Mouse (Mus musculus): ENCODE measurements at regions not wholly inside any gene's neighbourhood (a gene's known extent, or its start where the extent isn't known, plus 50 kb on each side); places are given as distances from the start of the nearest gene placed in this dataset.

DNA sequence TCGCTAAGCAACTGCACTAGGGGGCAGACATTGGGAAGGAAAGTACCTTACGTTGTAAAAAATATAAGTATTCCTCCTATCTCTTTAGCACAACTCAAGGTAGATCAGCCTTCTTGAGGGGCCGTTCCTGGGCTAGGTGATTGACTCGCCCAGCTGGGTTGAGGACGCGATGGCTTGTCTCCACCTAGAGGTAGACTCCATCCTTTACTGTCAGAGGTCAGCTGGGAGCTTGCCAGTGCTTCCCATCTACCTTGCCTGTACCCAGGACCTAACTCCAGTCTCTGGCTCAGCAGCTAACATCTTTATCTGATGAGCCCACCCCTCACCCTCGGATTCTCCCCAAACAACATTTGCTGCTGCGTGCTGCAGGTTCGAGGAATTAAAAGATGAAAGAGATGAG lies 59.4 kb upstream of the Foxn2 start:
- Histone ChIP-seq H3K27ac (no peak overlapping the region), H3K79me2 (replicated peaks; ENCODE audit: control insufficient read depth, insufficient read depth, low read length) (no peaks in the 10 kb centered on the region), H3K36me3 (ENCODE audit: control insufficient read depth, insufficient read depth, low read length) (no peaks in the 10 kb centered on the region), H3K4me3 (no peak overlapping the region), H3K27me3 (ENCODE audit: control insufficient read depth, insufficient read depth, low read length) (no peaks in the 10 kb centered on the region), H3K4me1 (ENCODE audit: control insufficient read depth, insufficient read depth, low read length) (no peaks in the 10 kb centered on the region), H3K9ac (ENCODE audit: low read depth, low read length) (no peak overlapping the region)
- TF ChIP-seq EP300 (IDR thresholded peaks at IDR 0.05; ENCODE audit: insufficient read depth, low read depth, low read length) (no peak), POLR2A (IDR thresholded peaks at IDR 0.05; ENCODE audit: insufficient read depth, low read depth, low read length) (no peak), CTCF (IDR thresholded peaks at IDR 0.05) (peak; percentile 51)
- intact Hi-C loops (cut with DNase I): loop anchor here (2.0 kb wide), 1 partner anchor 126 kb away; no protein-coding TSS in a partner anchor
- WGBS: 42% methylated on average over 9 of the region's 9 CpGs
- DNase-seq: no peak

DNA sequence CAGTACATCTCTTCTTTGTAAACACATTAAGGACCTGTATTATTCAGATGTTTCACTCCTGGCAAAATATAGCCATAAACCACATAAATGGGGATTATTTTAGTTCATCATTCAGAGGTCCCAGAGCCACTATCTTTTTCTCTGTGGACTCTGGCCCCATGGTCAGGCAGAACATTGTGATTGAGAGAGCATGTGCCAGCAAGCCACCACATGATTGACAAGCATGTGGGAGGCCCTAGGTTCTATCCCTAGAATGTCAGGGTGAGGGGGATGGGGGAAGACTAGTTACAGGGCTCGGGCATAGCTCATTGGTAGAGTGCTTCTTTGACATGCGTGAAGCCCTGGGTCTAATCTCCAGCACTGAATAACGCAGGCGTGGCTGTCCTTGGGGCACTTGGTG lies 57.1 kb upstream of the Foxn2 start:
- Histone ChIP-seq H3K27ac (no peak overlapping the region), H3K36me3 (ENCODE audit: control insufficient read depth, insufficient read depth, low read length) (no peaks in the 10 kb centered on the region), H3K4me3 (no peak overlapping the region), H3K9ac (ENCODE audit: low read depth, low read length) (no peak overlapping the region), H3K27me3 (ENCODE audit: control insufficient read depth, insufficient read depth, low read length) (no peaks in the 10 kb centered on the region), H3K4me1 (ENCODE audit: control insufficient read depth, insufficient read depth, low read length) (no peaks in the 10 kb centered on the region), H3K79me2 (replicated peaks; ENCODE audit: control insufficient read depth, insufficient read depth, low read length) (no peaks in the 10 kb centered on the region)
- WGBS: 80% methylated on average over 4 of the region's 4 CpGs
- TF ChIP-seq CTCF (IDR thresholded peaks at IDR 0.05) (no peak), POLR2A (IDR thresholded peaks at IDR 0.05; ENCODE audit: insufficient read depth, low read depth, low read length) (no peak)
- intact Hi-C loops (cut with DNase I): no loop called here
- no peak for DNase-seq

- Histone ChIP-seq H3K4me3 (no peak overlapping the region), H3K36me3 (ENCODE audit: control insufficient read depth, insufficient read depth, low read length) (no peaks in the 10 kb centered on the region), H3K4me1 (ENCODE audit: control insufficient read depth, insufficient read depth, low read length) (no peaks in the 10 kb centered on the region), H3K27me3 (ENCODE audit: control insufficient read depth, insufficient read depth, low read length) (no peaks in the 10 kb centered on the region), H3K9ac (ENCODE audit: low read depth, low read length) (no peak overlapping the region), H3K79me2 (replicated peaks; ENCODE audit: control insufficient read depth, insufficient read depth, low read length) (no peaks in the 10 kb centered on the region), H3K27ac (no peak overlapping the region)
- intact Hi-C loops (cut with DNase I): no loop called here
- DNase-seq: no peak
- 86% methylated on average over 15 of the region's 15 CpGs for WGBS
- TF ChIP-seq POLR2A (IDR thresholded peaks at IDR 0.05; ENCODE audit: insufficient read depth, low read depth, low read length): no peak
- TF ChIP-seq EP300 (IDR thresholded peaks at IDR 0.05; ENCODE audit: insufficient read depth, low read depth, low read length): no peak
- no peak for TF ChIP-seq CTCF (IDR thresholded peaks at IDR 0.05)
Observed at GRCm38 (mm10) chr17:88388441-88388951, 52.0 kb upstream of the Foxn2 start.

- TF ChIP-seq CTCF (IDR thresholded peaks at IDR 0.05) (no peak), EP300 (IDR thresholded peaks at IDR 0.05; ENCODE audit: insufficient read depth, low read depth, low read length) (no peak), POLR2A (IDR thresholded peaks at IDR 0.05; ENCODE audit: insufficient read depth, low read depth, low read length) (no peak)
- Histone ChIP-seq H3K4me1 (ENCODE audit: control insufficient read depth, insufficient read depth, low read length) (no peaks in the 10 kb centered on the region), H3K4me3 (no peak overlapping the region), H3K27me3 (ENCODE audit: control insufficient read depth, insufficient read depth, low read length) (no peaks in the 10 kb centered on the region), H3K9ac (ENCODE audit: low read depth, low read length) (no peak overlapping the region), H3K79me2 (replicated peaks; ENCODE audit: control insufficient read depth, insufficient read depth, low read length) (no peaks in the 10 kb centered on the region), H3K27ac (no peak overlapping the region), H3K36me3 (ENCODE audit: control insufficient read depth, insufficient read depth, low read length) (no peaks in the 10 kb centered on the region)
- intact Hi-C loops (cut with DNase I): no loop called here
- no peak for DNase-seq
- 70% methylated on average over 14 of the region's 14 CpGs for WGBS
Observed at GRCm38 (mm10) chr17:88389668-88390461, 50.6 kb upstream of the Foxn2 start.
